Mouse (Mus musculus): ENCODE results near the gene Khnyn. TPM values are rescaled to one million over a fixed set of nuclear protein-coding genes. Genes with fewer than 3 reads are reported as not detected.

The Khnyn gene
- total RNA-seq, 2 experiments from 2014 or later = 17.1 to 23.8 TPM

GRCm38 (mm10) chr14:55918240-55919082 lies 33.7 kb downstream of the Khnyn start:
- peak; percentile 81 for DNase-seq

GRCm38 (mm10) chr14:55922475-55923232 lies 37.9 kb downstream of the Khnyn start:
- no peak for DNase-seq

GRCm38 (mm10) chr14:55926847-55927246 lies 42.1 kb downstream of the Khnyn start:
- DNase-seq = no peak

- no peak for DNase-seq
Measured at GRCm38 (mm10) chr14:55929263-55929997, 44.7 kb downstream of the Khnyn start.

GRCm38 (mm10) chr14:55933586-55933985 lies 48.8 kb downstream of the Khnyn start:
- DNase-seq = peak; percentile 33

- no peak for DNase-seq
Measured at GRCm38 (mm10) chr14:55940070-55940800, 55.5 kb downstream of the Khnyn start.

- DNase-seq = no peak
Measured at GRCm38 (mm10) chr14:55943601-55944000, 58.9 kb downstream of the Khnyn start.

- no peak for DNase-seq
Measured at GRCm38 (mm10) chr14:55944575-55944974, 59.8 kb downstream of the Khnyn start, which contains the start of gene Cma1. Gene Cma1 (minus strand): TSS chr14:55944675.

- DNase-seq = no peak
Measured at GRCm38 (mm10) chr14:55946269-55946969, 61.7 kb downstream of the Khnyn start.

Other genes starting within 250 kb of the Khnyn start
- 10 to 100 TPM; 72.1 to 82.4 TPM for gene Ipo4, start 249.0 kb upstream of the Khnyn start, total RNA-seq (2021)
- gene Gm49378, start 247.1 kb upstream of the Khnyn start, total RNA-seq (2021) = 1 to 10 TPM; 1.1 to 3.8 TPM
- 10 to 100 TPM; 69.7 to 75.9 TPM for gene Tm9sf1, start 241.1 kb upstream of the Khnyn start, total RNA-seq (2021)
- gene Tssk4, start 234.8 kb upstream of the Khnyn start, total RNA-seq (2021) = 1 to 10 TPM in 1 of 2 experiments, under 1 TPM in 1; 0.93 to 3.0 TPM
- gene Mdp1, start 224.4 kb upstream of the Khnyn start, total RNA-seq (2021) = 10 to 100 TPM; 42.4 to 51.7 TPM
- 10 to 100 TPM; 21.2 to 26.8 TPM for gene Gmpr2, start 213.0 kb upstream of the Khnyn start, total RNA-seq (2021)
- gene Nedd8, start 212.8 kb upstream of the Khnyn start, total RNA-seq (2021) = 100 to 1,000 TPM; 280 to 307 TPM
- 10 to 100 TPM; 19.5 to 23.1 TPM for gene Tinf2, start 203.1 kb upstream of the Khnyn start, total RNA-seq (2021)
- 1 to 10 TPM; 1.3 to 2.0 TPM for gene Tgm1, start 171.0 kb upstream of the Khnyn start, total RNA-seq (2021)
- gene Rabggta, start 162.7 kb upstream of the Khnyn start, total RNA-seq (2021) = 10 to 100 TPM; 16.8 to 21.5 TPM
- 10 to 100 TPM; 77.4 to 82.0 TPM for gene Dhrs1, start 139.3 kb upstream of the Khnyn start, total RNA-seq (2021)
- 10 to 100 TPM; 17.1 to 18.9 TPM for gene Nop9, start 139.3 kb upstream of the Khnyn start, total RNA-seq (2021)
- 10 to 100 TPM; 14.2 to 23.3 TPM for gene Cideb, start 126.5 kb upstream of the Khnyn start, total RNA-seq (2021)
- gene Ltb4r2, start 123.5 kb upstream of the Khnyn start, total RNA-seq (2021) = under 1 TPM; 0.12 to 0.54 TPM
- gene Ltb4r1, start 119.0 kb upstream of the Khnyn start, total RNA-seq (2021) = 1 to 10 TPM; 1.4 to 1.6 TPM
- 10 to 100 TPM; 10.3 to 12.6 TPM for gene Adcy4, start 100.9 kb upstream of the Khnyn start, total RNA-seq (2021)
- 1 to 10 TPM; 8.3 to 9.1 TPM for gene Ripk3, start 96.1 kb upstream of the Khnyn start, total RNA-seq (2021)
- gene Nfatc4, start 61.8 kb upstream of the Khnyn start, total RNA-seq (2021) = 10 to 100 TPM; 23.5 to 28.2 TPM
- 10 to 100 TPM; 20.7 to 24.4 TPM for gene Nynrin, start 30.9 kb upstream of the Khnyn start, total RNA-seq (2021)
- gene Cbln3, start 555 bp upstream of the Khnyn start, total RNA-seq (2021) = under 1 TPM; 0.15 to 0.48 TPM
- 100 to 1,000 TPM in 1 of 2 experiments, 10 to 100 TPM in 1; 90.9 to 109 TPM for gene Sdr39u1, start 15.3 kb downstream of the Khnyn start, total RNA-seq (2021)
- gene Cma1, start 59.7 kb downstream of the Khnyn start, total RNA-seq (2021) = 1 to 10 TPM; 7.9 to 8.6 TPM
- gene Cma2, start 66.0 kb downstream of the Khnyn start, total RNA-seq (2021) = not detected
- not detected for gene Mcpt1, start 133.0 kb downstream of the Khnyn start, total RNA-seq (2021)
- gene Mcpt9, start 145.5 kb downstream of the Khnyn start, total RNA-seq (2021) = not detected
- gene Mcpt2, start 157.1 kb downstream of the Khnyn start, total RNA-seq (2021) = under 1 TPM in 1 of 2 experiments, not detected in 1; 0.24 TPM
- gene Mcpt4, start 177.4 kb downstream of the Khnyn start, total RNA-seq (2021) = 1 to 10 TPM; 5.3 to 6.7 TPM
- under 1 TPM; 0.66 to 0.97 TPM for gene Mcpt8, start 200.3 kb downstream of the Khnyn start, total RNA-seq (2021)
- 1 to 10 TPM in 1 of 2 experiments, under 1 TPM in 1; 0.48 to 1.2 TPM for gene Ctsg, start 217.6 kb downstream of the Khnyn start, total RNA-seq (2021)
- gene Gzme, start 235.7 kb downstream of the Khnyn start, total RNA-seq (2021) = not detected
- not detected for gene Gzmd, start 247.7 kb downstream of the Khnyn start, total RNA-seq (2021)

Data from adrenal gland, postnatal 10 days (tissue).